Mouse (Mus musculus) E14TG2a.4 (cell line): ENCODE measurements around the gene Rai14.

ENCODE experiments used
- CTCF ChIP-seq: conservative IDR thresholded peaks from 2 replicates; pipeline ENCODE4 v1.5.1; 2014; ENCODE audit warnings: low read length
- NANOG ChIP-seq: IDR thresholded peaks from 2 replicates; pipeline ENCODE4 v1.6.1; 2014; ENCODE audit warnings: borderline replicate concordance, low read length, mixed read lengths

DNA sequence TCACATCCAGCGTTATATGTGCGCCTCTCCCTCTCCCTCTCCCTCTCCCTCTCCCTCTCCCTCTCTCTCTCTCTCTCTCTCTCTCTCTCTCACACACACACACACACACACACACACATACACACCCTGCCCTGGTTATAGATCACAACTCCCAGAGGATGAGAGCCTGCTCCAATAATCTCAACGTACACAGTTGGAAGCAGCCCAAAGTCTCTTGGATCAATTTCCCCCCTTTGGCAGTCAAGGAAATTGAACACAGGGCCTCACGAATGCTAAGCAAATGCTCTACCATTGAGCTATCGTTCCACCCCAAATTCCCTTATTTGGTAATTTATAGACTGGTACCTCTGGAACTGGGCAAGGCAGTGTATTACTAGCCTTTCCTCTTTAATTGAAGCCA is 25.7 kb downstream of the Rai14 start:
- no peak for TF ChIP-seq CTCF
- no peak for TF ChIP-seq NANOG
